Mouse (Mus musculus) inflammation-experienced regulatory T-cells, adult 6 months (primary cell): ENCODE results near the gene Olfr13. TPM values are rescaled to one million over a fixed set of nuclear protein-coding genes. Genes with fewer than 3 reads are reported as not detected.
"Not testable (repeated sequence)": the region's sequence is repeated elsewhere in the genome, so short reads cannot be mapped to it uniquely, and the experiment has no call there.

Experiments
- ATAC-seq: one replicate; pipeline ENCODE4 v1.8.0; 2017
- polyA plus RNA-seq, 3 experiments: library from polyadenylated mRNA; unstranded; fragments of 100-300 nt; shearing (Covaris generic); gene quantifications; one replicate each; pipeline ENCODE4 v1.2.1; 2017

Olfr13 gene
- polyA plus RNA-seq: not detected

GRCm38 (mm10) chr6:43171840-43172239, at the start of gene Olfr13:
TSS of gene Olfr13 (plus strand) at chr6:43172140.
- no peak for ATAC-seq

- ATAC-seq: not testable (repeated sequence)
Measured at GRCm38 (mm10) chr6:43146267-43146666, 25.7 kb upstream of the Olfr13 start, which contains the start of gene Olfr237-ps1. TSS of gene Olfr237-ps1 (plus strand) at chr6:43146567.

DNA sequence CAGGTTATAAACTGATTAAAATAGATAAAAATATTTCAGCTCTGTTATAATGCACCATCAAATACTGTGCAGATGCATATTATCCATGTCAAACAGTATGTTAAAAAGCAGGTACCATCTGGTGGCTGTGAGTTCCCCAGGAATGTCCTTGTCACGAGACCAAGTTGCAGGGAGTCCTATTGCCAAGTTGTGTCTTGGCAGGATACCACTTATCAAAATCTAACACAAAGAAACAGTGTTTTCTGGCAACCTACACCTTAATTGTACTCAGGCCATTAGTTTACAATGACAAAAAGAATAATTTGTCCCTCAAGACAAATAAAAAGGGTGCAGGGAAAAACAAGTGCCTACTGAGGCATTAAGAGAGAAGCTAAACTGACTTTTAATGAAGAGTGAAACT, 12.4 kb upstream of the Olfr13 start:
- ATAC-seq: no peak

DNA sequence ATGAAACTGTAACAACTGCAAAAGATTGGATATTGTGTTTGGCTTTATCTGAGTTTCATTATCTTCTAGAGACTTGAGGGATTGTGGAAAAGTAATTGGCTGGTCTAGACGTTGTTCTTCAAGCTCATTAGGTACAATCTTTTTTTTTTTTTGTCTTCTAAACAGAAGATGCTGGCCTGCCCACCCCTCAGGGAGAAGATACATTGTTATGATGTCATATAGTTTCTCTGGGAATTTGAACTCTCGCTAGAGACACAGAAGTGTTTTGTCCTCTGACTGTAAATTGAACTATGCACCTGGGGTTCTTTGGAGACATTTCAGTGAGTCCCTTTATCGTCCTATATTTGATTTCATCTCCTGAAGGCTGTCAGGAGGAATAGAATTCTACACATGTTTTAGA, 9.0 kb upstream of the Olfr13 start, which contains the start of gene Olfr437:
TSS of gene Olfr437 (plus strand) at position 301 of the 400 bp plus-strand sequence.
- no peak for ATAC-seq

DNA sequence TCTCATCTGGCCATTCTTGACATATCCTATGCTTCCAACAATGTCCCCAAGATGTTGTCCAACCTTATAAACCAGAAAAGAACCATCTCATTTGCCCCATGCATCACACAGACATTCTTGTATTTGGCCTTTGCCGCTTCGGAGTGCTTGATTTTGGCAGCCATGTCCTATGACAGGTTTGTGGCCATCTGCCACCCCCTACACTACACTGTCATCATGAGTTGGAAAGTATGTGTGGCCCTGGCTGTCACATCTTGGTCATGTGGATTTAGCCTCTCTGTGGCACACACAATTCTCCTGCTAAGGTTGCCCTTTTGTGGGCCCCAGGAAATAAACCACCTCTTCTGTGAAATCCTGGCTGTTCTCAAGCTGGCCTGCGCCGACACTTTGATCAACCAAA, 4.7 kb upstream of the Olfr13 start:
- no peak for ATAC-seq

- ATAC-seq: no peak
Measured at GRCm38 (mm10) chr6:43178129-43178528, 6.2 kb downstream of the Olfr13 start.

GRCm38 (mm10) chr6:43178584-43179501, 6.9 kb downstream of the Olfr13 start:
- ATAC-seq: no peak

DNA sequence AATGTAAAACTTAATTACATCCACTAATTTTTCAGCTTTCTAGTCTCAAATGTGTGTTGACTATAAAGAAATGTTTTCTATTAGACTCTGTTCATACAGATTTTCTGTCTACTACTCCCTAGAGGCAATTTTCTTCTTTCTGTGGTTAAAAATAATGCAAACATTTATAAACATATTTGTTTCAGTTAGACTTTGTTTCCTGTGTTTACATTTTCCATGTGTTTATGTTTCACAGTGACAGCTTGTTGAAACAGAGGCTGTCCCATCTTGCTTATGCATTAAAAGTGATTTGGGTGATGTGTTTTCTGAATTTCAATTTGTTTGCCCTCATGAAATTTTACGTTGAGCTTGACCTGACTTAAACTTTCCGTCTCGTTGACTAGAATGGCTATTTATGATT, 19.0 kb downstream of the Olfr13 start:
- no peak for ATAC-seq

- no peak for ATAC-seq
Measured at GRCm38 (mm10) chr6:43196781-43197180, 24.8 kb downstream of the Olfr13 start, which contains the start of gene Olfr435. TSS of gene Olfr435 (plus strand) at chr6:43197146.

- ATAC-seq: peak; percentile 82
Measured at GRCm38 (mm10) chr6:43198094-43198493, 26.2 kb downstream of the Olfr13 start.

DNA sequence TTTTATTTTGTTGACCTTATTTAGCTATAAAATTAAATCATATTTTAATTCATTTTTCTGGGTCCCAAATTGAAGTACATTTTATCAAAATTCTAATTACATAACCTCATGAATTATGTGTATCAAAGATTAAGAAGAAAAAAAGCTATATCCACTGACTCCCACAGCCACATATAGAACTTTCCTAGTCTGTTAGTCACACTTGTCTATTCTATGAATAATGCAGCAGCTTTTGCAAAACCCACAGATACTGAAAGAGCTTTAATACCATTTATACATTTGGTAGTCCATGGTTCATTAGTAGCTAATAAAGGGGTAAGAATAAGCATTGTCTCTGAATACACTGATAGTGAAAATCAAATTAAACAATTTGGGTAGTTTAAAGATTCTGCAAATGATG, 30.8 kb downstream of the Olfr13 start:
- no peak for ATAC-seq

- ATAC-seq: no peak
Measured at GRCm38 (mm10) chr6:43205355-43205754, 33.4 kb downstream of the Olfr13 start.

DNA sequence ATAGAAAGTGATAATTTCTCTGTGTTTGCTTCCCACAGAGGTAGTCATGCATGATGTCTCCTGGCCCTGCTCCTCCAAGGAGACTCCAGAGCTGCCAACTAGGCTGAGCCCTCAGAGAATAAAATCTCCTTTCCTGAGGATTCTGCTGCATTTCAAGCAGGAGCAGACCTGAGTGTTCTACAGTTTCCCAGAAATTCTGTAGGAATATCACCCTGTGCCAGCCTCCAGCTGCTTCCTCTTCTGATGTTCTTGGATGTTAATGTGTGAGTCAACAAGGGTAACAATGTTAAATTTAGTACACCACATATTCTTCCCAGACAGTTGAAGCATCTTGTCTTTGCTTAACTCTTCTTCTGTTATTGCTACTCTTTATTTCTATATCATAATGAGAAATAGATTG, 40.9 kb downstream of the Olfr13 start, which contains the start of gene Olfr434:
TSS of gene Olfr434 (plus strand) at position 149 of the 400 bp plus-strand sequence.
- not testable (repeated sequence) for ATAC-seq

Other genes starting within 250 kb of the Olfr13 start
- gene Olfr444, start 223.1 kb upstream of the Olfr13 start, polyA plus RNA-seq: not detected
- gene Olfr441, start 65.8 kb upstream of the Olfr13 start, polyA plus RNA-seq: not detected
- gene Olfr237-ps1, start 25.6 kb upstream of the Olfr13 start, polyA plus RNA-seq: under 1 TPM in 1 of 3 experiments, not detected in 2; 0.17 TPM
- not detected for gene Olfr437, start 8.9 kb upstream of the Olfr13 start, polyA plus RNA-seq
- gene Olfr435, start 25.0 kb downstream of the Olfr13 start, polyA plus RNA-seq: not detected
- gene Olfr434, start 40.9 kb downstream of the Olfr13 start, polyA plus RNA-seq: not detected
- not detected for gene Olfr47, start 59.4 kb downstream of the Olfr13 start, polyA plus RNA-seq
- 1 to 10 TPM; 2.9 to 4.2 (median 4.1) TPM for gene Arhgef5, start 93.4 kb downstream of the Olfr13 start, polyA plus RNA-seq
- gene Nobox, start 137.4 kb downstream of the Olfr13 start, polyA plus RNA-seq: not detected